Mouse (Mus musculus) left cerebral cortex, postnatal 4 days (tissue): ENCODE measurements around the gene Acvr1b. TPM values are rescaled to one million over a fixed set of nuclear protein-coding genes. Genes with fewer than 3 reads are reported as not detected.

Experiments used
- DNase-seq: peaks from one replicate; pipeline ENCODE4 v3.0.0-alpha.2; 2022
- intact Hi-C: fragments of 180-260 bp; cut with DNase I; formaldehyde crosslinking; loops from one replicate; pipeline ENCODE4 v1.15.1; 2025
- total RNA-seq, 2 experiments: library from RNA; stranded (reverse); gene quantifications; 2 replicates each; pipeline ENCODE4 v1.2.3; 2021

Gene Acvr1b
- total RNA-seq, 2 experiments from 2014 or later, result 96.1 to 98.6 TPM

DNA sequence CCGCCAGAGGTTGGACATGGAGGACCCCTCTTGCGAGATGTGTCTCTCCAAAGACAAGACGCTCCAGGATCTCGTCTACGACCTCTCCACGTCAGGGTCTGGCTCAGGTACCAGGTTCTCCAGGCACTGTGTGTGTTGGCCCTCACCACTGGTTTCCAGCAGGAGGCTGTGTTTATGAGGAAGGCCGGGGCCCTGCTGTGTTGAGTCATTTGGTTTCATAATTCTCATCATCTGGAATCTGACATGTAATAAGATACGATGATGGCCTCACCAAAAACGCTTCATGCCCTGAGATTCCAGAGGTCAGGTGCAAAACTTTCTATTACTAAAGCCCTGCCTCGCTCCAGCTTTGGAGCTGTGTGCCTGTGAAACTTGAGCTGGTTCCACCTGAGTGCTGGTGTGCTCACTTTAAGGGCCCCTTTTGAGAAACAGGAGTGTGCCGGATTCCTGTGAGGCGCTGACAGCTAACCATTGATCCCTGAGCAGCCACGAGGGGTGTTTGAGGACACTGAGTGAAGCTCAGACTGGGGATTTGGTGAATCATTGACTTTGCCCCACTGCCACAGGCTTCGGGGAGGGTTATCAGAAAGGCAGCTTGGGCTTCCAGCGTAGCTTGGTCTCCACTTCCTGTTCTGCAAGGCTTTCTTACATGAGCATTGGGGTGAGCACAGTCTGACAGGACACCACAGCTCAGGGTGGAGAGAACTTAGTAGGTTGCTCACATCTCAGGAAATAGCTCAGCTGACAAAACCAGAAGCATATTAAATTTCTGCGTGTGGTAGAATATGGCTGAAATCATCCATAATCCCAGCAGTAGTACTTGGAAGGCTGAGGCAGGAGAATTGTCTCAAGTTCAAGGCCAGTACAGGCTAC is 21.3 kb downstream of the Acvr1b start:
- intact Hi-C loops, result no loop called here

DNA sequence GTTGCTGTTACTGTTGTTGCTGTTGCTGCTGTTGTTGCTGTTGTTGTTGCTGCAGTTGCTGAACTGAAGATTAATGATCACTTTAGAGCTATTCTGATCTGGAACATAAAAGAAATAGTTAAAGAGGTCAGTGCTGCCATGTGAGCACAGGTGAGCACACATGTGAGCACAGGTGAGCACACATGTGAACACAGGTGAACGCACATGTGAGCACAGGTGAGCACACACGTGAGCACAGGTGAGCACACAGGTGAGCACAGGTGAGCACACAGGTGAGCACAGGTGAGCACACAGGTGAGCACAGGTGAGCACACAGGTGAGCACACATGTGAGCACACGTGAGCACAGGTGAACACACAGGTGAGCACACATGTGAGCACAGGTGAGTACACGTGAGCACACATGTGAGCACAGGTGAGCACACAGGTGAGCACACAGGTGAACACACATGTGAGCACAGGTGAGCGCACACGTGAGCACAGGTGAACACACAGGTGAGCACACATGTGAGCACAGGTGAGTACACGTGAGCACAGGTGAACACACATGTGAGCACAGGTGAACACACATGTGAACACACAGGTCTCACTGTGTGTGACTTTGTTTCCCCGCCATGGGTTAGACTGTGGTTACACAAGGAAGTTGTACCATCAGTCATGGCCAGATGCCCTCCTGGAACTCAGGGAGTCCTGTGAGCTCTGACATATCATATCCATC is 22.4 kb downstream of the Acvr1b start:
- intact Hi-C loops, result no loop called here
- no peak for DNase-seq

More for the DNA sequence above, 21.3 kb downstream of the Acvr1b start:
- no peak for DNase-seq

DNA sequence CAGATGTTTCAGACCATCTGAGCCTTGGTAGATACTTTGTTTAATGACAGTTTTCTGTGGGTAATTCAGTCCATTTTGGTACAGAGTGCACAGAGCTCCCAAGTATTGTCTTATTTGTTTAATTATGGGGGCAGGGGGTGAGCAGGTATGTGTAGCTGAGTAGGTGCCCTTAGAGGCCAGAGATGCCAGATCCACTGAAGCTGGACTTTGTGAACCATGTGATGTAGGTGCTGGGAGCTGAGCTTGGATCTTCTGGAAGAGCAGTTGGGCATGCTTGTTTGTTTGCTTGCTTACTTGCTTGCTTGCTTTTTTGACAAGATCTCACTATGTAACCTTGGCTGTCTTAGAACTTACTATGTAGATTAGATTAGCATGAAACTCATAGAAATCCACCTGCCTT is 23.1 kb downstream of the Acvr1b start:
- no peak for DNase-seq
- intact Hi-C loops, result no loop called here

DNA sequence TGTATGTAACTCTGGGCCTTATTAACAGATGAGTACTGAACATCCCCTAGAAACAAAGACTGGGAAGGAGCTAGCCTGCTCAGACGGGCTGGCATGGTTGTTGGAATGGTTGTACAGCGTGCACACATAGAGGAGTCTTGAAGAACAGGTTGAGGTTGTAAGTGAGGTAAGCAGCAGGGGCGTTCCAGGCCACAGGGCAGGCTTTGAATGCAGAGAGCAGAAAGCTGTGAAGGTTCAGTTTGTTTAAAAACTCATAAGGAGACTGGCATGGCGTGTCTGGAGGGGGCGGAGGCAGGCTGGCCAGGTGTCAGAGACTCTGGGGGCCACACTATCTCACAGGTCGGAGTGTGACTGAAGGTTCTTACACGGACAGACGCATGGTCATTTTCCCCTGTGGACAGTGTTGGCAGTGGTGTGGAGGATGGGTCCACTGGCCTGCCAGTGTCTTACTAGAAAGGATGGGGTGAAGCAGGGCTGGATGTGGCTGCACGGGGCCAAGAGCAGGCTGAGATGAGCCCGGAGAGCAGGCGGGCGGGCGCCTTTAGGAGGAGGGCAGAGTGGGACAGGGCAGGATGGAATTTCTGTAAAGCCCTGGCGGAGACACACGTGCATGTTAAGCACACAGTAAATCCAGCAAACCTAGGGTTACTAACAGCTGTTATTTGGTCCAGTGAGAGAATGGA is 23.8 kb downstream of the Acvr1b start:
- intact Hi-C loops, result no loop called here
- no peak for DNase-seq

GRCm38 (mm10) chr15:101198218-101198617 is 24.4 kb downstream of the Acvr1b start:
- intact Hi-C loops, result no loop called here
- DNase-seq, result peak; percentile 59

GRCm38 (mm10) chr15:101198850-101199249 is 25.0 kb downstream of the Acvr1b start:
- intact Hi-C loops, result no loop called here

DNA sequence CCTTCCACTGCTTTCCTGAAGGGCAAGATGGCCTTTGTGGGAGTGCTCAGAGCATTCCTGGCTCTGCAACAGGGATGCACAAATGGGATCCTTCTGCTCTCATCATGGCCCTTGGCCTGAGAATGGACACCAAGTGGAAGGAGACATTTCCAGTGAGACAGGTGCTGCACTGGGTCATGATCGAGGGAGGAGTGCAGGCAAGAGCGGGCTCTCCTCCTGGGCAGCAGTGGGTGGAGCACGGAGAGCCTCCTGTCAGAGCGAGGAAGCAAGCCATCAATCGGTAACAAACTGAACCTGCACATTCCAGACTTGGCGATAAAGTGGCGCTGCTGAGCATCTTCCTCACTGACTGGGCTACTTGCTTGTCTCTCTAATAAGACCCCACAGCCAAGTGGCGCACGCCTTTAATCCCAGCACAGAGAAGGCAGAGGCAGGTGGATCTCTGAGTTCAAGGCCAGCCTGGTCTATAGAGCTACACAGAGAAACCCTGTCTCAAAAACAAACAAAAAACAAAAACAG is 27.0 kb downstream of the Acvr1b start:
- intact Hi-C loops, result no loop called here

More at GRCm38 (mm10) chr15:101198850-101199249, 25.0 kb downstream of the Acvr1b start:
- no peak for DNase-seq

GRCm38 (mm10) chr15:101201414-101201813 is 27.5 kb downstream of the Acvr1b start:
- intact Hi-C loops, result no loop called here

More for the DNA sequence above, 27.0 kb downstream of the Acvr1b start:
- DNase-seq, result no peak

DNA sequence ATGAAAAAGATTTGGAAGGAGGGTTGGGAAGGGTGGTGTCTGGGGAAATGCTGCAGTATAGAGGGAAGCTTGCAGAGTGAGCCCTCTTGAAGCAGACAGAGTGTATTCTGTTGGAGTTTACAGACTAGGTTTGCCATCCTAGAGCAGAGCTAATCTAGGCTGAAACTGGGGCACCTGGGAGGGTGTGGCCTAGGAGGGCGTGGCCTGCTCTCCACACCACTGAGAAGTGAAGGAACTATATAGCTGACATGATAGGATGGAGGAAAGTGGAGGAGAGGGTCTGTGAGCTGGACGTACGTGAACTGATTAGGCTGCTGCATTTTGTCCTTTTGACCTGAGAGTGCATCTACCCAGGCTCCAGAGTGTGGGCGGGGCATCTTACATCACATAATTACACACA is 29.8 kb downstream of the Acvr1b start:
- DNase-seq, result no peak
- intact Hi-C loops, result no loop called here

More at GRCm38 (mm10) chr15:101201414-101201813, 27.5 kb downstream of the Acvr1b start:
- DNase-seq, result no peak

GRCm38 (mm10) chr15:101204781-101205180 is 30.9 kb downstream of the Acvr1b start:
- intact Hi-C loops, result no loop called here
- no peak for DNase-seq

DNA sequence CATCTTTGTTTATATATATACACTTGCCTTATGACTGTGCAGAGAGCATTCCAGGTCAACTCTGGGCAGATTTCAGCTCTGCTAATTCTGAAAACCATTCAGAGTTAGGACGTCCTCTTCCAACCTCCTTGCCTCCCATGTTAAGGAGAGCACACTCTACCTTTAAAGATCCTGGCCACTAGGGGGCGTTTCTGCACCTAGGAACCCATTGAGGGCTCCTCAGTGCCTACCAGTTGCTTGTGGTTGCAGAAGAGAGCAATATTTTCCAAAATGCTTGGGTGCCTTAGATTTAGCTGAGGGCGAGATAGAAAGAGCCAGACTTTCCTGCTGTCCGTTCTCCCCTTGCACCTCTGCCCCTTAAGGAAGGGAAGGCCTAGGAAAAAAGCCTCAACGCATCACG is 36.4 kb downstream of the Acvr1b start:
- peak; percentile 62 for DNase-seq
- intact Hi-C loops, result no loop called here

DNA sequence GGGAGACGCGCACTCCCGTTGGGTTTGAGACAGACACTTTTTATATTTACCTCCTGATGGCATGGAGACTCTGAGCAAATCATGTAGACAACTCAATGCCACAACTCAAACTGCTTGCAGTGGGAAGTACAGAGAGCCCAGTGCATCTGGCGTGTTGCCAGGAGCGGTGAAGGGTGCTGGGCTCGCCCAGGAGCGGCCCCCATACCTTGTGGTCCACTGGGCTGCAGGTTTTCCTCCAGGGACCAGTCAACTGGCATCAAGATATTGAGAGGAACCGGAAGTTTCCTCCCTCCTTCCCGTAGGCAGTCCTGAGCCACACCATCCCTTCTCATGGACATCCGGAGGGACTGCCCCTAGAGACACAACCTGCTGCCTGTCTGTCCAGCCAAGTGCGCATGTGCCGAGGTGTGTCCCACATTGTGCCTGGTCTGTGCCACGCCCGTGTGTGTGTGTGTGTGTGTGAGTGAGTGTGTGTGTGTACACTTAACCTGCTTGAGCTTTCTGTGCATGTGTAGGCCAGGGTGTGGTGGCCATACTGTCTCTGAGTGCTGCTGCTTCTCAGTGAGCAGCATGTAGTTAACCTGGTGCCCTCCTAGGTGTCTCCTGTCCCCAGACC is 37.2 kb downstream of the Acvr1b start:
- intact Hi-C loops, result no loop called here
- DNase-seq, result no peak

DNA sequence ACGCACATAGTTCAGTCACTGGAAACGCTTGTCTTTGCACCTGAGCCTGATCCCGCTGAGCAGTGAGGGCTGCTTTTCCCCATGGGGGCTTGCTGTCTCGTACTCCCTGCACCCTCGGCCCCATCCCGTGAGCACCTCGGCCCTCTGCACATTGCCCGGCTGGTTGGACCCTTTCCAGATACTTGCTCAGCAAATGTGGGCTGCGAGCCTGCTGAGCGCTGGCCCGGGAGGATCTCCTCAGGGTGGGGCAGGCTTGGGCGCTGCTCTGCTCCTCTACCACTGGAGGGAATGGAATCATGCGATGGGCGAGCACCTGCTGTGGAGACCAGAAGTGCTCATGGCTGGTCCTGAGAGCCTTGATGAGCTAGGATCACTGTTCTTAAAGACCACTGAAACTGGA is 38.6 kb downstream of the Acvr1b start:
- intact Hi-C loops, result no loop called here
- DNase-seq, result no peak

- no peak for DNase-seq
- intact Hi-C loops, result no loop called here
Observed at GRCm38 (mm10) chr15:101215136-101215535, 41.3 kb downstream of the Acvr1b start.

DNA sequence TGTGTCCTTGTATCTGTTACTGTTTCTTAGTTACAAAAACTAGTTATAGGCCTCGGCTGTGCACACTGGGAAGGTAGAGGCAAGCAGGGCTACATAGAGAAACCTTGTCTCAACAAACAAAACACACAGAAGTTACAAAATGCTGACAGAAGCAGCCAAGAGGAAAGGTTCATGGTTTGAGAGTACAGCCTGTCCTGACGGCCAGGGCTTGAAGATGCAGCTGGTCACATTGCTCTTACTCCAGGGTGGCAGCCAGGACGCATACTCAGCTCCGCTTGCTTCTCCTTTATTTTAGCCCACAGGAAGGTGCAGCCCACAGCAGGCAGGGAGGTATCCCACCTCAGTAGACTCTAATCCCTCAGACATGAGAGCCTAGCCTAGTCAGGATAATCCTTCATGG is 42.2 kb downstream of the Acvr1b start:
- intact Hi-C loops, result no loop called here
- DNase-seq, result no peak

DNA sequence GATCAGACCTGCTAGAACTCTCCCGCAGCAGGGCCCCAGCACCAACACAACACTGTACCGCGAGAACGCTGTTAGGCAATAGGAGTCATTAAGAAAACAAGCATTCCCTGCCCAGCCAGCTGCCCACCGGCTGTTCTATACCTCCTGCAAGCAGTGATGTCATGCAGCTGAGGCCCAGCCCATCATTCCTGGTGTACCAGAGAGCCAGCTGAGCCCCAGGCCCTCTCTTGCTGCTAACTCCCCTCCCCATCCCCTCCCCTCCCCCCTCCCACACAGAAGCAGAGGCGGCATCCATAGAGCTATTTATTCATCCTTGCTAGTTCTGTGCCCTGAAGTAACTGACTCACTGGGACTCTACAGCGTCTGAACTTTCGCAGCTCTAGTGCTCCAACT is 47.0 kb downstream of the Acvr1b start:
- intact Hi-C loops, result no loop called here
- DNase-seq, result peak; percentile 57

- intact Hi-C loops, result no loop called here
- DNase-seq, result peak; percentile 91
Observed at GRCm38 (mm10) chr15:101221298-101222104, 47.6 kb downstream of the Acvr1b start.

DNA sequence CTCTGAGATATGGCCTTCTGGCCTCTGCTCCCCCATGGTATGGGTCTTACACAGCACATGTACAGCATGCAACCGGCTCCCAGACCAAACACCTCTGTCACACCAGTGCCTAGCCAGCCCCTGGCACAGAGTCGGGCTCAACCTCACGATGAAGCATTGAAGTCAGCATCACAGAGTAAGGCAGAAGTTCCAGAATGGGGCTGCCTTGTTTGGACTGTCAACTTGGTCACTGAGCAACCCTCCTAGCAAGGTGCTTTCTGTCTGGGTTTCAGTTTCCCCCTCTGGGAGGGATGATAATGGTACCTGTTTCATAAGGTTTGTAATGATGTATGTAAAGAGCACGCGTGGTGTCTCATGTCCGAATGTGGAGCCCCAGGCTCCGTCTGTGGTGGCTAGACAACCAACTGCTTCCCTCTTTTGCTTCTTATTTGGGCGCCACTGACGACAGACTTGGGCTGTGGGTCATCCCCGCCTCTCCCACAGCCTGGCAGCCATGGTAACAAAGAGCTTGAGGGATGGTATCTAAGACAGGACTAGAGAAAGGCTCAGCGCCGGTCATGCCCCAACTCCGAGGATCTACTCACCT is 49.1 kb downstream of the Acvr1b start:
- no peak for DNase-seq
- intact Hi-C loops, result no loop called here

- intact Hi-C loops, result no loop called here
- no peak for DNase-seq
Observed at GRCm38 (mm10) chr15:101223596-101223995, 49.7 kb downstream of the Acvr1b start.
